Mouse (Mus musculus) erythroblast, embryonic 14.5 days (primary cell): ENCODE data around the gene Fam19a4. TPM values are rescaled to one million over a fixed set of nuclear protein-coding genes. Genes with fewer than 3 reads are reported as not detected.

Source experiments
- H3K27me3 ChIP-seq: 2 replicates; pipeline ENCODE4 v1.6.1; 2012; ENCODE audit warnings: inconsistent platforms; ENCODE audit not compliant: control insufficient read depth
- H3K36me3 ChIP-seq: 2 replicates; pipeline ENCODE4 v1.6.1; 2012; ENCODE audit warnings: mild to moderate bottlenecking, inconsistent platforms; ENCODE audit not compliant: control insufficient read depth
- H3K4me1 ChIP-seq: 2 replicates; pipeline ENCODE4 v1.6.1; 2012; ENCODE audit warnings: inconsistent platforms; ENCODE audit not compliant: control insufficient read depth
- H3K4me3 ChIP-seq: replicated peaks from 2 replicates; pipeline ENCODE3; 2012; ENCODE audit warnings: moderate library complexity, mild to moderate bottlenecking, inconsistent platforms
- H3K9me3 ChIP-seq: 2 replicates; pipeline ENCODE4 v1.6.1; 2012; ENCODE audit warnings: low read length, inconsistent platforms, mixed read lengths; ENCODE audit not compliant: control insufficient read depth
- GATA1 ChIP-seq: IDR thresholded peaks from 2 replicates; pipeline ENCODE4 v1.6.1; 2012; ENCODE audit warnings: low read length, inconsistent platforms, mixed read lengths
- TAL1 ChIP-seq: IDR thresholded peaks from 3 replicates; pipeline ENCODE4 v1.6.1; 2012; ENCODE audit warnings: low read length, inconsistent platforms, mixed read lengths
- polyA plus RNA-seq: library from polyadenylated mRNA; stranded (reverse); fragments of >175 nt; gene quantifications from 2 replicates; pipeline ENCODE4 v1.2.3, GENCODE M21; 2012

The Fam19a4 gene
- polyA plus RNA-seq, 1 experiment, result not detected

GRCm38 (mm10) chr6:96843944-96844343 lies 216.3 kb downstream of the Fam19a4 start:
- H3K36me3 ChIP-seq, result no peaks in the 10 kb centered on the region
- no peaks in the 10 kb centered on the region for H3K27me3 ChIP-seq
- H3K4me1 ChIP-seq, result no peaks in the 10 kb centered on the region
- H3K4me3 ChIP-seq, result no peak overlapping the region
- TF ChIP-seq GATA1 (no peak), TAL1 (no peak)
- H3K9me3 ChIP-seq, result no peaks in the 10 kb centered on the region

- TF ChIP-seq GATA1, result no peak
- TF ChIP-seq TAL1, result no peak
- H3K27me3 ChIP-seq, result no peaks in the 10 kb centered on the region
- no peaks in the 10 kb centered on the region for H3K4me1 ChIP-seq
- H3K4me3 ChIP-seq, result no peak overlapping the region
- H3K9me3 ChIP-seq, result no peaks in the 10 kb centered on the region
- no peaks in the 10 kb centered on the region for H3K36me3 ChIP-seq
Observed at GRCm38 (mm10) chr6:96840634-96841033, 219.6 kb downstream of the Fam19a4 start.

GRCm38 (mm10) chr6:96826626-96827025 lies 233.6 kb downstream of the Fam19a4 start:
- no peak for TF ChIP-seq TAL1
- no peak for TF ChIP-seq GATA1
- Histone ChIP-seq H3K4me1 (no peaks in the 10 kb centered on the region), H3K27me3 (no peaks in the 10 kb centered on the region), H3K9me3 (no peaks in the 10 kb centered on the region), H3K36me3 (no peaks in the 10 kb centered on the region), H3K4me3 (no peak overlapping the region)

GRCm38 (mm10) chr6:96802981-96803380 lies 257.2 kb downstream of the Fam19a4 start:
- Histone ChIP-seq H3K36me3 (no peaks in the 10 kb centered on the region), H3K4me3 (no peak overlapping the region), H3K9me3 (no peaks in the 10 kb centered on the region), H3K27me3 (no peaks in the 10 kb centered on the region), H3K4me1 (peaks cover 6% of the 10 kb centered on the region; the same call in 1 of the 2 replicates)
- TF ChIP-seq GATA1, result no peak
- TF ChIP-seq TAL1, result no peak

GRCm38 (mm10) chr6:96798746-96799145 lies 261.5 kb downstream of the Fam19a4 start:
- H3K36me3 ChIP-seq, result no peaks in the 10 kb centered on the region
- no peak overlapping the region for H3K4me3 ChIP-seq
- no peaks in the 10 kb centered on the region for H3K27me3 ChIP-seq
- H3K4me1 ChIP-seq, result peaks cover 6% of the 10 kb centered on the region; the same call in 1 of the 2 replicates
- no peaks in the 10 kb centered on the region for H3K9me3 ChIP-seq
- TF ChIP-seq TAL1 (no peak), GATA1 (no peak)

- TF ChIP-seq GATA1, result no peak
- no peak for TF ChIP-seq TAL1
- Histone ChIP-seq H3K36me3 (no peaks in the 10 kb centered on the region), H3K9me3 (no peaks in the 10 kb centered on the region), H3K4me3 (no peak overlapping the region), H3K27me3 (no peaks in the 10 kb centered on the region), H3K4me1 (no peaks in the 10 kb centered on the region)
Observed at GRCm38 (mm10) chr6:96797451-96797850, 262.8 kb downstream of the Fam19a4 start.

Other genes with a start within 250 kb of the Fam19a4 start
- 0.03 TPM in 1 of 2 replicates, not detected in the other for gene Eogt, start 88.8 kb upstream of the Fam19a4 start, polyA plus RNA-seq
- 0.24 and 0.32 TPM in 2 replicates for gene Tmf1, start 118.7 kb upstream of the Fam19a4 start, polyA plus RNA-seq
- gene Uba3, start 145.2 kb upstream of the Fam19a4 start, polyA plus RNA-seq, result 0.89 and 1.0 TPM in 2 replicates
- gene Arl6ip5, start 150.3 kb upstream of the Fam19a4 start, polyA plus RNA-seq, result 1.9 TPM in 2 replicates
- gene Lmod3, start 192.3 kb upstream of the Fam19a4 start, polyA plus RNA-seq, result not detected in 2 replicates